Mouse (Mus musculus) kidney, embryonic 14.5 days (tissue): Measurements from ENCODE around the gene Mdm2. TPM values are rescaled to one million over a fixed set of nuclear protein-coding genes. Genes with fewer than 3 reads are reported as not detected.

Source experiments
- ATAC-seq: fragments of 200-750 bp; cut with Nextera tagmentation; 2 replicates; pipeline ENCODE4 v1.8.0; 2017; ENCODE audit warnings: moderate number of reproducible peaks, mild to moderate bottlenecking, moderate TSS enrichment, moderate library complexity; ENCODE audit not compliant: low FRiP score, low TSS enrichment
- H3K27ac ChIP-seq: fragments of 300-500 bp; sonication (generic); 2 replicates; pipeline ENCODE4 v1.5.1; 2014; ENCODE audit warnings: low read depth, mild to moderate bottlenecking, low read length, moderate library complexity, mixed read lengths
- H3K27me3 ChIP-seq: fragments of 300-500 bp; sonication (generic); 2 replicates; pipeline ENCODE4 v1.6.1; 2014; ENCODE audit warnings: mild to moderate bottlenecking, low read length; ENCODE audit not compliant: control insufficient read depth, insufficient read depth
- H3K36me3 ChIP-seq: fragments of 300-500 bp; sonication (generic); 2 replicates; pipeline ENCODE4 v1.6.1; 2014; ENCODE audit warnings: low read length, mixed read lengths; ENCODE audit not compliant: control insufficient read depth, insufficient read depth
- H3K4me1 ChIP-seq: fragments of 300-500 bp; sonication (generic); 2 replicates; pipeline ENCODE4 v1.6.1; 2014; ENCODE audit warnings: low read length, mixed read lengths; ENCODE audit not compliant: control insufficient read depth, insufficient read depth
- H3K4me2 ChIP-seq: fragments of 300-500 bp; sonication (generic); replicated peaks from 2 replicates; pipeline ENCODE4 v1.6.1; 2014; ENCODE audit warnings: low read depth, mild to moderate bottlenecking, low read length
- H3K4me3 ChIP-seq: fragments of 300-500 bp; sonication (generic); 2 replicates; pipeline ENCODE4 v1.5.1; 2014; ENCODE audit warnings: mild to moderate bottlenecking, low read length
- H3K9ac ChIP-seq: fragments of 300-500 bp; sonication (generic); 2 replicates; pipeline ENCODE4 v1.6.1; 2014; ENCODE audit warnings: low read depth, mild to moderate bottlenecking, low read length, moderate library complexity
- H3K9me3 ChIP-seq: fragments of 300-500 bp; sonication (generic); 2 replicates; pipeline ENCODE4 v1.6.1; 2016; ENCODE audit warnings: low read length; ENCODE audit not compliant: control insufficient read depth
- WGBS: fragments of 180-500 bp; shearing (Covaris S2); extraction: QIAGEN DNeasy Blood & Tissue Kit; methylation state at CpG from one replicate; pipeline ENCODE4 v1.1.7; 2014; 5-methylcytosine and 5-hydroxymethylcytosine counted together
- polyA plus RNA-seq: library from polyadenylated mRNA; unstranded; fragments of >200 nt; fragmentation: Nextera tagmentation; extraction: Ambion mirVana; gene quantifications from 2 replicates; pipeline ENCODE4 v1.2.1, GENCODE M21; 2014

Gene Mdm2
- polyA plus RNA-seq, 1 experiment from 2014 or later: 65.6 TPM

- Histone ChIP-seq H3K36me3 (no peaks in the 10 kb centered on the region), H3K4me1 (no peaks in the 10 kb centered on the region), H3K27ac (no peak overlapping the region), H3K9me3 (no peaks in the 10 kb centered on the region), H3K4me3 (no peak overlapping the region), H3K9ac (no peak overlapping the region), H3K4me2 (no peak overlapping the region), H3K27me3 (no peaks in the 10 kb centered on the region)
- 92% methylated on average over 12 of the region's 12 CpGs for WGBS
- no peak for ATAC-seq
These were observed 20.2 kb upstream of the Mdm2 start for GRCm38 (mm10) chr10:117730637-117731203.

GRCm38 (mm10) chr10:117730140-117730539 is 19.6 kb upstream of the Mdm2 start:
- H3K4me3 ChIP-seq: no peak overlapping the region
- no peaks in the 10 kb centered on the region for H3K36me3 ChIP-seq
- 93% methylated on average over 7 of the region's 7 CpGs for WGBS
- no peaks in the 10 kb centered on the region for H3K4me1 ChIP-seq
- H3K4me2 ChIP-seq: no peak overlapping the region
- no peak overlapping the region for H3K9ac ChIP-seq
- H3K9me3 ChIP-seq: no peaks in the 10 kb centered on the region
- no peak overlapping the region for H3K27ac ChIP-seq
- ATAC-seq: no peak
- H3K27me3 ChIP-seq: no peaks in the 10 kb centered on the region

- Histone ChIP-seq H3K9ac (no peak overlapping the region), H3K4me2 (no peak overlapping the region), H3K4me1 (no peaks in the 10 kb centered on the region), H3K4me3 (no peak overlapping the region), H3K27me3 (no peaks in the 10 kb centered on the region), H3K27ac (no peak overlapping the region), H3K9me3 (no peaks in the 10 kb centered on the region), H3K36me3 (no peaks in the 10 kb centered on the region)
- ATAC-seq: no peak
- 73% methylated on average over 11 of the region's 11 CpGs for WGBS
These were observed 18.7 kb upstream of the Mdm2 start for GRCm38 (mm10) chr10:117729139-117729814.

- WGBS: 73% methylated on average over 5 of the region's 5 CpGs
- Histone ChIP-seq H3K36me3 (no peaks in the 10 kb centered on the region), H3K9me3 (no peaks in the 10 kb centered on the region), H3K27ac (no peak overlapping the region), H3K4me1 (no peaks in the 10 kb centered on the region), H3K4me3 (no peak overlapping the region), H3K27me3 (no peaks in the 10 kb centered on the region), H3K9ac (no peak overlapping the region), H3K4me2 (no peak overlapping the region)
- no peak for ATAC-seq
These were observed 18.0 kb upstream of the Mdm2 start for GRCm38 (mm10) chr10:117728574-117728973.

DNA sequence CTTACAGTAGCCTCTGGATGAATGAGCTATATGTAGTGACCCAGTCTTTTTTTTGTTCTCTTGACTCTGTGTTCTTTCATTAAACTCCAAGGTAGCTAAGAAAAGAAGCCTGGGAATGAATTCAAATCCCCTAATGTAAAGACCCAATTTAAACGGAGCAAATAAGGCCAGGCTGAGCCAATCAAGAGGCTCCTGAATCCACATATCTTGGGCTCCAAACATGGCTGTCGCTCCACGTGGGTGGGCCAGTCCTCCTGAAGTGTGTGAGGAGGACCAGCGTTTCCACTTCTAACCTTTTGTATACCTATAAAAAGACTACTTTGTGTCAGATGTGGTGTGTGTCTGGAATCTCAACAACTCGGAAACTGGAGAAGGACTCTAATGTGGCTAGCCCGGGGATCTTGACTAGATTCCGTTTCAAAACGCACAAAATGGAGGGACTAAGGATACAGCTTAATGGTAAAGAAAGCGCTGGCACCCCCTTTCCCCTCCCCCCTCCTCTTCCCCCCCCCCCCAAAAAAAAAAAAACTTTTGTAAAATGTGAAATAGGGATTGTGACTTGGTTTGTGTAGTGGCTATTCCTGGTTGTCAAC is 17.1 kb upstream of the Mdm2 start:
- WGBS: 84% methylated on average over 9 of the region's 9 CpGs
- no peak overlapping the region for H3K27ac ChIP-seq
- H3K4me2 ChIP-seq: no peak overlapping the region
- H3K4me3 ChIP-seq: no peak overlapping the region
- no peaks in the 10 kb centered on the region for H3K9me3 ChIP-seq
- no peaks in the 10 kb centered on the region for H3K36me3 ChIP-seq
- no peak overlapping the region for H3K9ac ChIP-seq
- no peak for ATAC-seq
- H3K27me3 ChIP-seq: no peaks in the 10 kb centered on the region
- no peaks in the 10 kb centered on the region for H3K4me1 ChIP-seq

DNA sequence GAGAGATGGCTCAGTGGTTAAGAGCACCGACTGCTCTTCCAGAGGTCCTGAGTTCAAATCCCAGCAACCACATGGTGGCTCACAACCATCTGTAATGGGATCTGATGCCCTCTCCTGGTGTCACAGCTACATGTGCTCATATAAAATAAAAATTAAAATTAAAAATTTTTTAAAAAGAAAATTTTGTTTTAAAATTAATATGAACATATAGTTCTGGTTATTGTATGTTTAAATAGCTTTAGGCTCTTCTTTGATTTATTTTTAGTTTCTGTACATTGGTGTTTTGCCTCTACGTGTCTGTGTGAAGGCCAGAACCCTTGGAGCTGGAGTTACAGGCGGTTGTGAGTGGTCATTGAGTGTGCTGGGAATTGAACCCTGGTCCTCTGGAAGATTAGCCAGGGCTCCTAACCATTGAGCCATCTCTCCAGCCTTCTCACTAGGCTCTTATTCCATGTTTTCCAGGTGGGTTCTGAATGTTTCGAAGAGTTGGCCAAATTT is 16.4 kb upstream of the Mdm2 start:
- Histone ChIP-seq H3K9ac (no peak overlapping the region), H3K27me3 (no peaks in the 10 kb centered on the region), H3K36me3 (no peaks in the 10 kb centered on the region), H3K4me1 (no peaks in the 10 kb centered on the region), H3K27ac (no peak overlapping the region), H3K4me2 (no peak overlapping the region), H3K9me3 (no peaks in the 10 kb centered on the region), H3K4me3 (no peak overlapping the region)
- 92% methylated on average over 4 of the region's 4 CpGs for WGBS
- no peak for ATAC-seq

DNA sequence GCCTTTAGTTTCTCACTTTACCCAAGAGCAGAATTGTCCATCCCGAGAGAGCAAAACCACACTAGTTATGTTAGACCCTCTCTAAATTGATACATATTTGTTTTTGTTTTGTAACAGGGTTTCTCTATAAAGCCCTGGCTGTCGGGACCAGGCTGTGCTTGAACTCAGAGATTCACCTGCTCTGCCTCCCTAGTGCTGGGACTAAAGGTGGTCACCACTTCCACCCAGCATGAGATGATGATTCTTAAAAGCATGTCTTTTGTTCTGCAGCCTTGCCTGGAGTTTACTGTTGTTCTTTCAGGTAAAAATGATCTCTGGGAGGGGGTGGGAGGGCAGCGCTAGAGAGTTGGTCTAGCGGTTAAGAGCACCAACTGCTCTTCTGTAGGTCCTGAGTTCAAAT is 15.8 kb upstream of the Mdm2 start:
- H3K9me3 ChIP-seq: no peaks in the 10 kb centered on the region
- H3K9ac ChIP-seq: no peak overlapping the region
- no peaks in the 10 kb centered on the region for H3K27me3 ChIP-seq
- no peaks in the 10 kb centered on the region for H3K4me1 ChIP-seq
- H3K4me3 ChIP-seq: no peak overlapping the region
- WGBS: 94% methylated on average over 4 of the region's 4 CpGs
- no peak overlapping the region for H3K27ac ChIP-seq
- H3K4me2 ChIP-seq: no peak overlapping the region
- ATAC-seq: no peak
- H3K36me3 ChIP-seq: no peaks in the 10 kb centered on the region

DNA sequence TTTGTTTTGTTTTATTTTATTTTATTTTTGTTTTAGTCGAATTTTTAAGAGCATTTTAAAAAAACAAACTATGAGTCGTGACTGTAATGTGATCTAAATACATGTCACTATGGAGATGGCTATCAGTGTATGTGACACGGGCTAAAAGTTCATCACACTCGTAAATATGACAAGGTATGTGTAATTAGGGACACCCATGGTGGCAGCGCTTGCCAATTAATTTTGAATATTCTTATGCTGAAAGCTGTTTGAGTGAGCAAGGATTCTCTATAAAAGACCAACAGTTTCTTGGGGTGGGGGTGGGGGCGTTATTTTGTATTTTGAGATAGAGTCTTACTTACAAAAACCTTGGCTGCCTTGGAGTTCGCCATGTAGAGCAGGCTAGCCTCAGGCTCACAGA is 15.1 kb upstream of the Mdm2 start:
- Histone ChIP-seq H3K4me1 (no peaks in the 10 kb centered on the region), H3K9me3 (no peaks in the 10 kb centered on the region), H3K36me3 (no peaks in the 10 kb centered on the region), H3K4me3 (no peak overlapping the region), H3K27me3 (no peaks in the 10 kb centered on the region), H3K9ac (no peak overlapping the region), H3K27ac (no peak overlapping the region), H3K4me2 (no peak overlapping the region)
- 65% methylated on average over 7 of the region's 7 CpGs for WGBS
- ATAC-seq: no peak

DNA sequence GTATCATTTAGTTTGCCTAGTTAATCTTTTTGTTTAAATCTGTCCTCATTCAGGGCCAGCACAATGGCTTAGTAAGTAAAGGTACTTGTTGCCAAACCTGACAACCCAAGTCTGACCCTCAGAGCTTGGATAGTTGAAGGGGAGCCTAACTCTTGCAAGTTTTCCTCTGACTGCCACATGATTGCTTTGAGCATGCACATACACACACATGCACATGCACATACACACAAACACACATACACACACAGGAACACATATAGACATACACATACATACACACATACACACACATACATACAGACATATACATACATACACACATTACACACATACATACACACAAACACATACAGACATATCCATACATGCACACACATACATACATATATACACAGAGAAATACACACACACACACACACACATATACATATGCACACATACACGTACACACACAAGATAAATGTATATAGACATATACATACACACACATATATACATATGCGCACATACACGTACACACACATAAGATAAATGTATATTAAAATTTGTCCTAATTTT is 14.3 kb upstream of the Mdm2 start:
- no peaks in the 10 kb centered on the region for H3K9me3 ChIP-seq
- no peak overlapping the region for H3K4me3 ChIP-seq
- no peaks in the 10 kb centered on the region for H3K4me1 ChIP-seq
- no peak overlapping the region for H3K27ac ChIP-seq
- no peaks in the 10 kb centered on the region for H3K36me3 ChIP-seq
- H3K9ac ChIP-seq: no peak overlapping the region
- 94% methylated on average over 3 of the region's 3 CpGs for WGBS
- H3K4me2 ChIP-seq: no peak overlapping the region
- no peak for ATAC-seq
- no peaks in the 10 kb centered on the region for H3K27me3 ChIP-seq
